Mouse (Mus musculus) E14TG2a.4 (cell line): ENCODE results near the gene Trank1.

Source experiments
- CTCF ChIP-seq: conservative IDR thresholded peaks from 2 replicates; pipeline ENCODE4 v1.5.1; 2014; ENCODE audit warnings: low read length
- NANOG ChIP-seq: IDR thresholded peaks from 2 replicates; pipeline ENCODE4 v1.6.1; 2014; ENCODE audit warnings: borderline replicate concordance, low read length, mixed read lengths

GRCm38 (mm10) chr9:111273958-111274357, 37.6 kb upstream of the Trank1 start:
- TF ChIP-seq CTCF = no peak
- no peak for TF ChIP-seq NANOG
